ENCODE assay signal across 8 mouse cellular contexts in genomic region chr17:27011998-27012672, GRCm38 (mm10). TPM values are rescaled to one million over a fixed set of nuclear protein-coding genes. Genes with fewer than 3 reads are reported as not detected.
DNase-seq lines count a peak whose midpoint lies in the region; ATAC-seq and TF ChIP-seq lines count a peak whose summit lies in the region.

No protein-coding gene starts in this region.

- H3K9me3 ChIP-seq in kidney, embryonic 15.5 days (replicated peaks): no peaks in the 10 kb centered on the region
- no peaks in the 10 kb centered on the region for H3K9me3 ChIP-seq in lung, postnatal 0 days (ENCODE audit: low read length)

- no peak overlapping the region for H3K4me3 ChIP-seq in kidney, embryonic 15.5 days (replicated peaks)
- peak overlapping the region; percentile 17 for H3K4me3 ChIP-seq in bone marrow macrophage, adult 2 months (ENCODE audit: insufficient read depth, low read length)
- H3K4me3 ChIP-seq in lung, postnatal 0 days (ENCODE audit: low read depth, low read length): no peak overlapping the region
- H3K4me3 ChIP-seq in thymus, adult 2 months (ENCODE audit: control insufficient read depth, insufficient read depth, low read length): peak overlapping the region; percentile 22; the same call in 1 of the 2 replicates

- no peak for ATAC-seq in kidney, embryonic 15.5 days (replicated peaks; ENCODE audit: low FRiP score)
- ATAC-seq in lung, postnatal 0 days: peak; percentile 59

- no peak overlapping the region for H3K9ac ChIP-seq in kidney, embryonic 15.5 days
- no peak overlapping the region for H3K9ac ChIP-seq in lung, postnatal 0 days (replicated peaks; ENCODE audit: low read depth)

- peak overlapping the region; percentile 49; the same call in 1 of the 2 replicates for H3K27ac ChIP-seq in kidney, embryonic 15.5 days
- peak overlapping the region; percentile 19 for H3K27ac ChIP-seq in bone marrow macrophage, adult 2 months (ENCODE audit: insufficient read depth, low read depth, low read length)
- no peak overlapping the region for H3K27ac ChIP-seq in lung, postnatal 0 days (ENCODE audit: low read length)
- H3K27ac ChIP-seq in thymus, adult 2 months (ENCODE audit: control insufficient read depth, insufficient read depth, low read length): peak overlapping the region; percentile 9; the same call in 1 of the 2 replicates

- peaks cover 14% of the 10 kb centered on the region for H3K4me1 ChIP-seq in kidney, embryonic 15.5 days
- H3K4me1 ChIP-seq in bone marrow macrophage, adult 2 months (ENCODE audit: control insufficient read depth, insufficient read depth, low read length): peaks cover 21% of the 10 kb centered on the region
- no peaks in the 10 kb centered on the region for H3K4me1 ChIP-seq in lung, postnatal 0 days (ENCODE audit: insufficient read depth, low read depth, low read length)
- H3K4me1 ChIP-seq in thymus, adult 2 months (replicated peaks; ENCODE audit: control insufficient read depth, insufficient read depth, low read length): peaks cover 19% of the 10 kb centered on the region

- TF ChIP-seq CTCF in bone marrow macrophage, adult 2 months (IDR thresholded peaks at IDR 0.05; ENCODE audit: low read depth, low read length): peak; percentile 42; the same call in 1 of the 2 replicates
- TF ChIP-seq CTCF in lung, postnatal 0 days (IDR thresholded peaks at IDR 0.05): peak; percentile 42
- no peak for TF ChIP-seq CTCF in thymus, adult 2 months (IDR thresholded peaks at IDR 0.05; ENCODE audit: borderline replicate concordance, control insufficient read depth, extremely low read depth, insufficient read depth, low read length, poor library complexity)

- H3K27me3 ChIP-seq in kidney, embryonic 15.5 days: no peaks in the 10 kb centered on the region
- H3K27me3 ChIP-seq in lung, postnatal 0 days (replicated peaks; ENCODE audit: insufficient read depth, low read length): no peaks in the 10 kb centered on the region
- H3K27me3 ChIP-seq in thymus, adult 2 months (ENCODE audit: control insufficient read depth, insufficient read depth, low read length): no peaks in the 10 kb centered on the region

- DNase-seq in kidney, adult 8-10 months: no peak
- DNase-seq in lung, postnatal 0 days (ENCODE audit: low spot score): peak; percentile 58
- peak; percentile 68 for DNase-seq in thymus, adult 2 months
- DNase-seq in frontal cortex, postnatal 25 days (ENCODE audit: low spot score in 2 of 2): no peak
- no peak for DNase-seq in adrenal gland, postnatal 25 days
- no peak for DNase-seq in right cerebral cortex, postnatal 4 days

- peak overlapping the region; percentile 29 for H3K4me2 ChIP-seq in kidney, embryonic 15.5 days
- no peak overlapping the region for H3K4me2 ChIP-seq in lung, postnatal 0 days (replicated peaks; ENCODE audit: low read depth, low read length)

- TF ChIP-seq POLR2A in bone marrow macrophage, adult 2 months (IDR thresholded peaks at IDR 0.05; ENCODE audit: borderline replicate concordance, low read depth, low read length): no peak
- TF ChIP-seq POLR2A in thymus, adult 2 months (IDR thresholded peaks at IDR 0.05; ENCODE audit: control insufficient read depth, extremely low read depth, insufficient read depth, low read length, poor library complexity): no peak

- WGBS in kidney, embryonic 15.5 days: 46% methylated on average over 14 of the region's 14 CpGs
- 54% methylated on average over 14 of the region's 14 CpGs for WGBS in lung, postnatal 0 days
- 8% methylated on average over 14 of the region's 14 CpGs for WGBS in thymus, adult 2 months

- no peaks in the 10 kb centered on the region for H3K36me3 ChIP-seq in kidney, embryonic 15.5 days
- no peaks in the 10 kb centered on the region for H3K36me3 ChIP-seq in lung, postnatal 0 days (ENCODE audit: insufficient read depth, low read length)
- no peaks in the 10 kb centered on the region for H3K36me3 ChIP-seq in thymus, adult 2 months (ENCODE audit: control insufficient read depth, insufficient read depth, low read length)

- TF ChIP-seq EP300 in lung, postnatal 0 days (IDR thresholded peaks at IDR 0.05): no peak

RNA-seq across cellular contexts. Expression of gene Bak1, which starts 16.7 kb away (rescaled TPM):
- polyA plus RNA-seq in kidney, embryonic 15.5 days (2015; fragmentation: Nextera tagmentation; extraction: Ambion mirVana): 7.1 and 8.5 TPM in 2 replicates
- 60.8 and 83.0 TPM in 2 replicates for polyA plus RNA-seq in bone marrow macrophage, adult 2 months (2012; ENCODE audit: insufficient read depth, insufficient read length, missing spikeins)
- polyA plus RNA-seq in lung, postnatal 0 days (2015; fragmentation: Nextera tagmentation; extraction: Ambion mirVana): 3.8 and 4.0 TPM in 2 replicates
- polyA plus RNA-seq in thymus, adult 2 months (2012; rRNA removed): 118 and 131 TPM in 2 replicates
- total RNA-seq in adrenal gland, postnatal 25 days (2021): 35.7 and 43.8 TPM in 2 replicates

RNA-seq across cellular contexts. Expression of gene Zbtb9, which starts 39.2 kb away (rescaled TPM):
- polyA plus RNA-seq in kidney, embryonic 15.5 days (2015; fragmentation: Nextera tagmentation; extraction: Ambion mirVana): 18.4 and 20.0 TPM in 2 replicates
- polyA plus RNA-seq in bone marrow macrophage, adult 2 months (2012; ENCODE audit: insufficient read depth, insufficient read length, missing spikeins): 10.4 TPM in 2 replicates
- 9.3 and 9.9 TPM in 2 replicates for polyA plus RNA-seq in lung, postnatal 0 days (2015; fragmentation: Nextera tagmentation; extraction: Ambion mirVana)
- 54.6 and 60.7 TPM in 2 replicates for polyA plus RNA-seq in thymus, adult 2 months (2012; rRNA removed)
- total RNA-seq in adrenal gland, postnatal 25 days (2021): 5.1 and 8.0 TPM in 2 replicates

RNA-seq across cellular contexts. Expression of gene Itpr3, which starts 45.0 kb away (rescaled TPM):
- 7.4 and 8.3 TPM in 2 replicates for polyA plus RNA-seq in kidney, embryonic 15.5 days (2015; fragmentation: Nextera tagmentation; extraction: Ambion mirVana)
- polyA plus RNA-seq in bone marrow macrophage, adult 2 months (2012; ENCODE audit: insufficient read depth, insufficient read length, missing spikeins): 3.1 and 3.5 TPM in 2 replicates
- polyA plus RNA-seq in lung, postnatal 0 days (2015; fragmentation: Nextera tagmentation; extraction: Ambion mirVana): 3.6 and 3.9 TPM in 2 replicates
- 42.0 and 54.2 TPM in 2 replicates for polyA plus RNA-seq in thymus, adult 2 months (2012; rRNA removed)
- 6.1 and 7.4 TPM in 2 replicates for total RNA-seq in adrenal gland, postnatal 25 days (2021)

Comparison
In these comparisons a context has a peak if more than half of its experiments do, and no peak if none do; other contexts are left out.
1. H3K4me3 ChIP-seq: peak in bone marrow macrophage, adult 2 months (single experiment) and thymus, adult 2 months (single experiment); none in kidney, embryonic 15.5 days (single experiment) and lung, postnatal 0 days (single experiment).
2. DNase-seq: peak in lung, postnatal 0 days (single experiment) and thymus, adult 2 months (single experiment); none in kidney, adult 8-10 months (0 of 2), frontal cortex, postnatal 25 days (0 of 2), adrenal gland, postnatal 25 days (single experiment) and right cerebral cortex, postnatal 4 days (single experiment).